Mouse (Mus musculus) c-Kit-negative CD71-positive TER-119-positive erythroid progenitor cells, embryonic 14.5 days (primary cell): ENCODE measurements around the gene Arhgap19.

Experiments used
- DNase-seq: peaks from one replicate; pipeline ENCODE4 v3.0.0-alpha.2; 2013; ENCODE audit warnings: low read depth, low spot score

Gene Arhgap19

DNA sequence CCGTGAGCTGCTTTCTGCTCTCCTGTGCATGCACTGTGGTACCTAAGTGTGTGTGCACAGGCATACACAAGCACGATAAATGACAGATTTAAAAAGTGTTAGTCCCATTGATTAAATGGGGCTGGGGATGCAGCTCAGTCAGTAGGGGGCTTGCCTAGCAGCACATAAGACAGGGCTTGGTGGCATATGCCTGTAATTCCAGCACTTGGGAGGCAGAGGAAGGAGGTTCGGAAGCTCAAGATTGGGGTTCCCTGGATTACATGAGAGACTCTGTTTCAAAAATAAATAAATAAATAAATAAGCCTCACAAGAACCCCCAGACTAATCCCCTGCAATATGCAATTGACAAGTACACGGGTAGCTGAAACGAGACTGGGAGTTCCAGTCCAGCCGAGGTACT, 1.4 kb downstream of the Arhgap19 start:
- DNase-seq = no peak

DNA sequence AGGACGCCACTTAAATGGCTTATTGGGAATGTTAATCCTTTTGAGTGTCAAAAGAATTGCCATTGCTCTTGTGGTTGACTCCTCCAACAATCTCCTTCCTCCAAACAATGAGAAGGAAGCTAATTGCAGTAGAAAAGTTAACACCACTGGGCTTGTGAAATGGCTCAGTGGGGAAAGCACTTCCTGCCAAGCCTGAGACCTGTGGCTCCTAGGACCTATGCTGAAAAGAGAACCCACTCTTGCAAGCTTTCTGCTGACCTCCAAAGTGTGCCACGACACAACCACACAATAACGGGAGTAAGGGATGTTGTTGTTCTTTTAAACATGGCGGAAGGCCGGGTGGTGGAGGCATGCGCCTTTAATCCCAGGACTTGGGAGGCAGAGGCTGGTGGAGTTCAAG, 4.3 kb downstream of the Arhgap19 start:
- DNase-seq = no peak

- no peak for DNase-seq
Measured at GRCm38 (mm10) chr19:41796789-41797327, 5.0 kb downstream of the Arhgap19 start.

DNA sequence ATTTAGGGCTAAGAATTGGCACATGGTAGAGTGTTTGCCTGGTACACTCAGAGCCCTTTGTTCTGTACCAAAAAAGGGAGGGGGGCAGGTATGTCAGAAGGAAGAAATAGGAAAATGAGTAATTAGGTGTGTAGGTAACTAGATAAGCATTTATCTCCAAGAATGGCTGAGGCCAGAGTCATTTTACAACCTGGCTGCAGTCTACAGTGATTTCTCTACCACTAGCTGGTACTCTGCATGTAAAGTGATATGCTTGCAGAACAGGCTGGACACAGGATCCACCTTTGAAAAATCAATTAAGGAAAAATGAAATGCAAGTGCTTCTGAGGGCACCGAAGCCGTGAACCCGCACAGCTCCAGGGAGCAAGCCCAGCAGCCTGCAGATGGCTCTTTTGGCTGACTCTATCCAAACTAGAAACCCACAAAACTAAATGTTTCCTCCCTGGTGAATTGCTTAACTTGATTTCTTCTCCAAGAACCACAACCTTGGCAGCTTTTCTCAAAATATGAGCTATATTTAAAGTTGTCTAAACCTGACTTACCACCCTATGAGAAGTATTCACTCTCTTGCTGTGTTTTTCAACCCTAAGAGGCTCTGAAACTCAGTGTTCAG, 5.6 kb downstream of the Arhgap19 start:
- DNase-seq = no peak

GRCm38 (mm10) chr19:41794901-41795300, 6.9 kb downstream of the Arhgap19 start:
- no peak for DNase-seq

- no peak for DNase-seq
Measured at GRCm38 (mm10) chr19:41794017-41794416, 7.8 kb downstream of the Arhgap19 start.

DNA sequence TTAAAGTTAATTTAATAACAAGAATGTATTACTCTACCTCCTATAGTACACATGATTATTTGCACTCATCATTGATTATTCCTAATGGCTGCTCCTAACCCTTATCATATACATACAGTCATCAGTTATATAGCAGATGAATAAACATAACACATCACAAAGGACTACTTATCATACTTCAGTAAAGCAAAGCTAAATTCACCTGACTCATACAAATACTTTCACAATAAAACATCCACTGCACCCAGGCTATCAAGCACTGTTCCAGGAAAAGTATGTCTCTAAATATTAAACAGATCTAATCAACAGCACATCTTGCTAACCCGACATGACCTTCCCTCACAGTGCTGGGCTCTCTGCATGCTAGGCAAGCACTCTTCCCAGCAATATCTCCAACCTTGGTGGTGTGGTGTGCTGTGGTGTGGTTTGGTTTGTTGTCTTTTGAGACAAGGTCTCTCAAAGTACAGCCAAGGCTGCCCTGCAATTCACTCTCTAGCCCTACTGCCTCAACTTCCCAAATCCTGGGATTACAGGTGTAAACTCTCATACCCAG, 8.8 kb downstream of the Arhgap19 start:
- no peak for DNase-seq

GRCm38 (mm10) chr19:41791384-41791783, 10.5 kb downstream of the Arhgap19 start:
- no peak for DNase-seq

- DNase-seq = no peak
Measured at GRCm38 (mm10) chr19:41789110-41789961, 12.5 kb downstream of the Arhgap19 start.

DNA sequence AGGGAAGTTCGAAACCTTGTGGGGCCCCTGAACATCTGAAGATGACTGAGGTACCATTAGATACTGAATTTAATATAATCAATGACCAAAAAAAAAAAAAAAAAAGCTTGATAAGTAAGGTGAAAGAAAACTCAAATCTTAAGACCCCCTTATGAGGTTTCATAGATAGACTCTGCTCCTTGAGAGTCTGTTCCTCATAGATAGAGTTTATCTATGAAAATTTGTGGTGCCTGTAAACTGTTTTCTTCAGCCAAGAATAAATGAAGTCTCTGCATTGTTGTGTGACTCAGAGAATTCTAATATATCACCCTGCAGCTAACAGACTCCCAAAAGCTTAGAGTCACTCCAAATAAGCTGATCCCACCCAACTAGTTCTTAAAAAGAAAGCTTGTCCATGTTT, 15.0 kb downstream of the Arhgap19 start:
- no peak for DNase-seq

GRCm38 (mm10) chr19:41777514-41777913, 24.3 kb downstream of the Arhgap19 start:
- DNase-seq = no peak

GRCm38 (mm10) chr19:41768711-41769110, 33.1 kb downstream of the Arhgap19 start:
- no peak for DNase-seq

GRCm38 (mm10) chr19:41766628-41767027, 35.2 kb downstream of the Arhgap19 start:
- no peak for DNase-seq

GRCm38 (mm10) chr19:41763870-41764660, 37.8 kb downstream of the Arhgap19 start:
- DNase-seq = peak; percentile 73

- no peak for DNase-seq
Measured at GRCm38 (mm10) chr19:41761529-41761928, 40.3 kb downstream of the Arhgap19 start.

- DNase-seq = no peak
Measured at GRCm38 (mm10) chr19:41759765-41760164, 42.1 kb downstream of the Arhgap19 start.

DNA sequence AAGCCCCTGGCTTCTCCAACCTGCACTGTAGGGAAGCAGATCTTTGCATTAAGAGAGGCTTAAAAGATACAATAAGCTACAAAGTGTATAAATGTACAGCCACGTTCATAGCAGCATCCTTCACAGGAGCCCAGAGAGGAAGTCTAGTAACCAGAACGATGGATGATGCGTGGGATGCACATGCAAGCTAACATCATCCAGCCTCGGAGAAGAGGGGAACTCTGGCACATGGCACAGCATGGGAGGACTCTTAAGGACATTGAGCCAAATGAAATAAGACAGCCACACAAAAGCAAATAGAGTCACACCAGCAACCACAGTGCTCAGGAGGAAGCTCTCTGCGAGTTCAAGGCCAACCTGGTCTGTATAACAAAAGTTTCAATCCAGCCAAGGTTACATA, 42.6 kb downstream of the Arhgap19 start:
- DNase-seq = no peak

DNA sequence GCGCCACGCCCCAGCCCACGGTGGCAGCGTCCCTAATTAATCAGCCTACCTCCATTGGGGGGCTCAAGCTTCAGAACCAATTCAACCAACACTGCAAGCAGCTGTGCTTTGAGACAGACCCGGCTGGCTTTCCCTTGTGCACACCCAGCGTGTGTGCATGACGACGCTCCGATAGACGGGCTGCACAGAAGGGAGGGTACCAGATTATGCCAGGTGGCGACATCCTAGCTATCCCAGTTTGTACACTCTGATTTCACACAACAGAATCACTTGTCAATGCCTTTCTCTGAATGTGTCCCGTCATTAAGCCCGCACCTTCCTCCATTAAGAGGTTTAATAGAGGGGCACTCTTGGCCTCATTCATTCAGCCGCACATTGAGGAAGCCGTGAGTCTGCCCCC, 47.1 kb downstream of the Arhgap19 start:
- DNase-seq = no peak

GRCm38 (mm10) chr19:41751906-41752305, 49.9 kb downstream of the Arhgap19 start:
- DNase-seq = no peak

GRCm38 (mm10) chr19:41747436-41747835, 54.4 kb downstream of the Arhgap19 start:
- no peak for DNase-seq

GRCm38 (mm10) chr19:41745941-41746557, 55.8 kb downstream of the Arhgap19 start:
- DNase-seq = no peak
